Mouse (Mus musculus) olfactory bulb, adult 2 months (tissue): Measurements from ENCODE around the gene Olig3.

Source experiments
- CTCF ChIP-seq: fragments of 200-500 bp; IDR thresholded peaks from 2 replicates; pipeline ENCODE4 v1.5.1; 2012; ENCODE audit warnings: low read depth, mild to moderate bottlenecking, low read length, moderate library complexity; ENCODE audit not compliant: insufficient read depth
- POLR2A ChIP-seq: fragments of 200-500 bp; IDR thresholded peaks from 2 replicates; pipeline ENCODE4 v1.6.1; 2012; ENCODE audit warnings: mild to moderate bottlenecking, low read depth, low read length, moderate library complexity; ENCODE audit not compliant: insufficient read depth

GRCm38 (mm10) chr10:19361539-19362293 lies 5.4 kb downstream of the Olig3 start:
- TF ChIP-seq CTCF = no peak
- no peak for TF ChIP-seq POLR2A
